Mouse (Mus musculus) brain, embryonic 14.5 days (tissue): ENCODE results near the gene Pfdn5. TPM values are rescaled to one million over a fixed set of nuclear protein-coding genes. Genes with fewer than 3 reads are reported as not detected.

Source experiments
- DNase-seq: peaks from one replicate; pipeline ENCODE4 v3.0.0-alpha.2; 2011; ENCODE audit warnings: low read depth
- CTCF ChIP-seq: fragments of 200-500 bp; IDR thresholded peaks from 2 replicates; pipeline ENCODE4 v1.5.1; 2012; ENCODE audit warnings: inconsistent platforms, mild to moderate bottlenecking, moderate library complexity, borderline replicate concordance; ENCODE audit not compliant: insufficient read depth, insufficient read length; ENCODE audit errors: extremely low read depth
- POLR2A ChIP-seq: fragments of 200-500 bp; IDR thresholded peaks from 2 replicates; pipeline ENCODE4 v1.6.1; 2012; ENCODE audit warnings: mild to moderate bottlenecking, inconsistent platforms, borderline replicate concordance; ENCODE audit not compliant: poor library complexity, insufficient read depth, insufficient read length, severe bottlenecking; ENCODE audit errors: extremely low read depth
- polyA plus RNA-seq: library from polyadenylated mRNA; depleted of rRNA; stranded (reverse); fragments of >200 nt; gene quantifications from 2 replicates; pipeline ENCODE4 v1.2.3, GENCODE M21; 2012

Gene Pfdn5
- polyA plus RNA-seq, 1 experiment = 362 TPM

GRCm38 (mm10) chr15:102355871-102356441, 30.0 kb downstream of the Pfdn5 start:
- TF ChIP-seq POLR2A (no peak), CTCF (no peak)
- peak; percentile 59 for DNase-seq

GRCm38 (mm10) chr15:102356501-102357325, 30.8 kb downstream of the Pfdn5 start:
- TF ChIP-seq CTCF (no peak), POLR2A (no peak)
- DNase-seq = no peak

- DNase-seq = peak; percentile 33
- TF ChIP-seq POLR2A (no peak), CTCF (no peak)
Measured at GRCm38 (mm10) chr15:102358126-102358525, 32.2 kb downstream of the Pfdn5 start.

GRCm38 (mm10) chr15:102358834-102359233, 32.9 kb downstream of the Pfdn5 start:
- no peak for DNase-seq
- TF ChIP-seq CTCF (no peak), POLR2A (no peak)

- no peak for TF ChIP-seq CTCF
- no peak for TF ChIP-seq POLR2A
- DNase-seq = no peak
Measured at GRCm38 (mm10) chr15:102362648-102363047, 36.7 kb downstream of the Pfdn5 start.

GRCm38 (mm10) chr15:102364678-102365077, 38.8 kb downstream of the Pfdn5 start:
- TF ChIP-seq POLR2A (no peak), CTCF (no peak)
- no peak for DNase-seq

- no peak for TF ChIP-seq CTCF
- TF ChIP-seq POLR2A = no peak
- no peak for DNase-seq
Measured at GRCm38 (mm10) chr15:102366238-102366637, 40.3 kb downstream of the Pfdn5 start.

- TF ChIP-seq POLR2A = no peak
- TF ChIP-seq CTCF = no peak
- DNase-seq = peak; percentile 71
Measured at GRCm38 (mm10) chr15:102366733-102367344, 40.9 kb downstream of the Pfdn5 start, which contains the start of gene Sp7. Gene Sp7 (minus strand): TSS chr15:102367182.

GRCm38 (mm10) chr15:102369972-102370371, 44.1 kb downstream of the Pfdn5 start:
- TF ChIP-seq POLR2A = no peak
- no peak for TF ChIP-seq CTCF
- no peak for DNase-seq

GRCm38 (mm10) chr15:102370727-102371126, 44.8 kb downstream of the Pfdn5 start:
- DNase-seq = no peak
- TF ChIP-seq CTCF (no peak), POLR2A (no peak)

GRCm38 (mm10) chr15:102376453-102377162, 50.7 kb downstream of the Pfdn5 start:
- TF ChIP-seq CTCF (no peak), POLR2A (0 out of 2 replicates have a peak, but pooled peaks have one; percentile 28)
- DNase-seq = peak; percentile 52
